Mouse (Mus musculus) retina, postnatal 7 days (tissue): Measurements from ENCODE around the gene Urad.

Source experiments
- DNase-seq: peaks from one replicate; pipeline ENCODE4 v3.0.0-alpha.2; 2012; ENCODE audit warnings: low read depth, low spot score

Gene Urad

DNA sequence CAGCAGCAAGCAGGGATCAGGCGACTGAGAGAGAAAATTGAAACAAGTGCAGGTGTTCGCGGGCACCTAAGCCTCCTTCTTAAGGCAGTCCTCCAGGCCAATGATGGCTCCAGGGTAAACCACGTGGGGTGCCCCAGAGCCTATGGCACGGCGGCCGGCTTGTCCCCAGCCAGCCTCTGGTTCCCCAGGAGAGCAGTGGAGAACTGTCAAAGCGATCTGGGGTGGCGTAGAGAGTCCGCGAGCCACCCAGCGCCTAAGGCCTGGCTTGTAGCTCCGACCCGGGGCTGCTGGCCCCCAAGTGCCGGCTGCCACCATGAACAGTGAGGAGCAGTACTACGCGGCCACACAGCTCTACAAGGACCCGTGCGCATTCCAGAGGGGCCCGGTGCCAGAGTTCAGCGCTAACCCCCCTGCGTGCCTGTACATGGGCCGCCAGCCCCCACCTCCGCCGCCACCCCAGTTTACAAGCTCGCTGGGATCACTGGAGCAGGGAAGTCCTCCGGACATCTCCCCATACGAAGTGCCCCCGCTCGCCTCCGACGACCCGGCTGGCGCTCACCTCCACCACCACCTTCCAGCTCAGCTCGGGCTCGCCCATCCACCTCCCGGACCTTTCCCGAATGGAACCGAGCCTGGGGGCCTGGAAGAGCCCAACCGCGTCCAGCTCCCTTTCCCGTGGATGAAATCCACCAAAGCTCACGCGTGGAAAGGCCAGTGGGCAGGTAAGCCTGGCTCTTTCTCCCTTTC, 52.1 kb downstream of the Urad start, which contains the start of gene Pdx1:
Pdx1 (plus strand) TSS at position 34 of the 747 bp plus-strand sequence.
- DNase-seq, result no peak

DNA sequence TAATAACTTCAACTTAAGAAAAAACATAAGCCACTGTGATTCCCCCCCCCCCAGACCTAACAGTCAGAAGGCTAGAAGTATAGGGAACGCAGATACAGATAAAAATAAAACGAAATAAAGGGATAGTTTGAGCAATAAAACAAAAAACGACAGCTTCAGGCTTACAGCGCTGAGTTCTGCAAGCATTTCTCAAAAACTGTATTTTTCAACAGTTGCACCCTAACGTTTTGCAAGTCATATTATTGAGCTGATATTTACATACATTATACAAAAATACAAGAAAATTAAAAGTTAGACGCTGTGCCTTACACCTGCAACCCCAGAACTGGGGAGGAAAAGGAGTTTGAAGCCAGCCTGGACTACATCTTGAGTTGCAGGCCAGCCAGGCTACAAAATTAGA, 52.9 kb downstream of the Urad start:
- DNase-seq, result no peak

DNA sequence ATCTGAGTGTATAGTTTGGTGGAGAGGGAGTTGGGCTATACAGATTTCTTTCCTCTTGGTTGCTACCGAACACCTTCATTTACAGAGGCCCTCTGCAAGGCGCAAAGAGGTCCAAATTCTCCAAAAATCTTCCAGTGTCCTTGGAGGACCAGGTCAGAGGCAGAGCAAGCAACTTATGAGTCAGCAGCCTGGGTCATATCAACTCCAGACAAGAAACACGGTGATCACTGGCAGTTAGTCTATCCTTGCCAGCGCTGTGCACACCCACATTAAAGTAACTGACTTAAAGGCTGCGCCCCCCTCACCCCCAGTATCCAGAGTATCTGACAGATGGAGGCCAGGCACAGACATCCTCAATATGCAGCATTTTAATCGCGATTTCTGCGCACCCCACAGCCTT, 53.5 kb downstream of the Urad start:
- DNase-seq, result no peak

DNA sequence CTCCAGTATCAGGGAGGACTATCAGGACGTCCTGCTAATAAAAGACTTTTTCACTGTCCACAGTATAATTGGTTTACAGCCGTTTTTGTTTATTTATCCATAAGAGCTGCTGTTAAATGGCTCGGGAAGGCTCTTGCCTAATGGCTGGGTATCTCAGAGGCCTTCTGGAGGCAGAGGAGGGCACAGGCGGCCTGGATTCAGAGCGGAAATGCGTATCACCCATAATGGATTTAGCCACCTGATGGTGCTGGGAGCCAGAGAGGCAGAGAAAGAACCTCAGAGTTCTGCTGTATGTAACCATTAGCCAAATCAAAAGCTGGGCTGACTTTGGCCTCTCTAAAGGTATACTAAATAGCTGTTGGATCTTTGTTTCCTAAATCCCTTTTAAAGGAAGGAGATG, 54.8 kb downstream of the Urad start:
- DNase-seq, result no peak
